Mouse (Mus musculus) urinary bladder, postnatal 25 days (tissue): ENCODE results near the gene Il22ra1.

Experiments used
- DNase-seq: peaks from one replicate; pipeline ENCODE4 v3.0.0; 2022; ENCODE audit warnings: low spot score

Il22ra1 gene

DNA sequence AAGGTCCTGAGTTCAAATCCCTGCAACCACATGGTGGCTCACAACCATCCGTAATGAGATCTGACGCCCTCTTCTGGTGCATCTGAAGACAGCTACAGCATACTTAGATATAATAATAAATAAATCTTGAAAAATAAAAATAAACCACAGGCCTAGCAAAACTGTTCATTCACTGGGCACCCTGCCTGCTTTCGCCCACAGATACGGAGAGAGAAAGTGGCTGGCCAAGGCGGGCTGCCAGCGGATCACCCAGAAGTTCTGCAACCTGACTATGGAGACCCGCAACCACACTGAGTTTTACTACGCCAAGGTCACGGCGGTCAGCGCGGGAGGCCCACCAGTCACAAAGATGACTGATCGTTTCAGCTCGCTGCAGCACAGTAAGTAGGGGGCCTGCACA, 5.9 kb downstream of the Il22ra1 start:
- no peak for DNase-seq

- DNase-seq: no peak
Measured at GRCm38 (mm10) chr4:135736903-135737302, 8.9 kb downstream of the Il22ra1 start.

- DNase-seq: no peak
Measured at GRCm38 (mm10) chr4:135738237-135738636, 10.3 kb downstream of the Il22ra1 start.

GRCm38 (mm10) chr4:135739148-135739547, 11.2 kb downstream of the Il22ra1 start:
- no peak for DNase-seq

DNA sequence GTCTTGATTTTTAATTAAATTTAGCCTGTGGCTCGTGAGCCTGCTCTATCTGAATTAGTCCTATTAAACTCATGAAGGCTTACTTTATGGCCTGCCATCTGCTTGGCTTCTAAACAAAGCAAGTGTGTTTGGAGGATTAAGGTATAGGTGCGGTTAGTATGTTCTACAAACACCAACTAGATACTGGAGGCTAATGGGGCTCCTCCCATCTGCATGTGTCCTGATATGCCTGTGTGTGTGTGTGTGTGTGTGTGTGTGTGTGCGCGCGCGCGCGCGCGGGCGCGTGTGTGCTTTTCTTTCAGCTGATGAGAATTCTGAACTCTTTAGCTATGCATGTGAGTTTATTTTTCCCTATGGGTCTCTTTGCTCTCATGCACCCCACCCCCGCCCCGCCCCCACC, 11.7 kb downstream of the Il22ra1 start:
- DNase-seq: no peak

- no peak for DNase-seq
Measured at GRCm38 (mm10) chr4:135743520-135743919, 15.5 kb downstream of the Il22ra1 start.

DNA sequence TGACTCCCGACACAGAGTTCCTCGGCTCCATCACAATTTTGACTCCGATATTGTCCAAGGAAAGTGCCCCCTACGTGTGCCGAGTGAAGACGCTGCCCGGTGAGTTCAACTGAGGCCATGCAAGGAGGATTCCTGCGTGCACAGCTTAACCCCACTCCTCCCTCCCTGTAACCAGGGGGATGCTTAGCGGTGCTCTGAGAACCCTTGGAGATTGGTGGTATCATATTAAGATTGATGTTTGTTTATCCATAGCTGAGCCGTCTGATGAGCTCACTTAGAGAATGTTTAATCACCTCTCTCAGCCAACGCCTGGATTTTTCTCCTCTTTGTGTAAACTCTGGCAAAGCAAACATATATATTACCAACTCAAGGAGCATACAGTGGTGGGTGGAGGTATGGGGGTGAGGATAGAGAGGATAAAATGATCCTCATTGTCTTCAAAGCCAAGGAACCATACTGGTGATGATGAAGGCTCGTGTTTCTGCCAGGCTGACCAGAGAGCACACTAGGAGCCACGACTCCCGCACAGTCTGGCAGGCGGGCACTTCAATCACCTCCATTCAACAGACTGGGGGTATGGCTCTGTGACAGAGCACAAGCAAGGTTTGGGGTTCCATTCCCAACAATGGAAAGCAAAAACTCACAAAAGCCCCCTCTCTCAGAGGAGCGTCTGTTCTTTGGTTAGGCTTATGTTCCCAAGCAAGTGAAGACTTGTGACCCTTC, 16.9 kb downstream of the Il22ra1 start:
- DNase-seq: no peak

DNA sequence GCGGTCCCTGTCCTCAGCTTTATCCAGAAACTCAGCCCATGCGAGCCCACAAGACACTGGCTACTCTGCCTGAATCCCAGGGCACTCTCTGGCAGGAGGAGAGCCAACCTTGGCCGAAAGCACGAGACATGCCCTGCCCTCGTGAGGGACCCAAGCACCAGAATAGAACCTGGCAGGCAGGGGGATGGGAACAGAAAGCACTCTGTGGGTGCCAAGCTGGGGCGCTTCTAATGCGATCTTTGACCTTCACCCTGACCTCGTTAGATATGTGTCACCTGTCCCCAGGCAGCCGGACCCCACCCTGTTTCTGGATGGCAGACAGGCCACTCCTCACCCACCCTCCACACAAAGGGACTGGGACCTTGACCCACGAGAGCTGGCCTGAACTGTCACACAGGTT, 17.6 kb downstream of the Il22ra1 start:
- no peak for DNase-seq

GRCm38 (mm10) chr4:135750896-135751295, 22.9 kb downstream of the Il22ra1 start:
- DNase-seq: no peak

DNA sequence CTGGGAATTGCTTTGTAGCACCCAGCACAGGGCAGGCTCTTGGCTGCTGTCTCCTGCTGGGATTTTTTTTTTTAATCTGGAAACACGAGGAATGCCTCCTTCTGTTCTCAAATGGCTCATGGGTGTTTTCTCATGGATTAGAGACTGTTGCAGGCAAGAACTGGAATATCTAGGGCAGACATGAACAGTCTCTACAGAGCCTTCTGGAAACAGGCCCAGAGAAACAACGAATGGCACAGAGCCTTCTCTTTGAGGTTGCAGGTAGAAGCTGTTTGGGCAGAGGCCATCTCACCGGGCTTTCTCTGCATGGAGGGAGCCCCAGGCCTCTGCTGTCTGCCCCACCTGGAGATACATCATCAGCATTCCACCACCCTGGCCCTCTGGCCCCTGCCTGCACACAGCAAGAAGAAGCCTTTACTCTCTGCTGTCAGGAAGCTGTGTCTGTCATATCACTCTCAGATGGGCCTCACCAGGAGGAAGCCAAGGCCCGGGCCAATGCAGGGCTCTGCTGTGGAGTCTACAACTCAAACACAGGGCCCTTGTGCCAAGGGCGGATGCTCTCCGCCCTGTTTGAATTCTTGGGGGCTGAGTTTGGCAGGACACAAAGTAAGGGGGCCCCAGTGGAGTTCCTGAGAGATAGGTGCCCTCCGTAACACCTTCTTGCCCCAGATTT, 24.3 kb downstream of the Il22ra1 start:
- no peak for DNase-seq

DNA sequence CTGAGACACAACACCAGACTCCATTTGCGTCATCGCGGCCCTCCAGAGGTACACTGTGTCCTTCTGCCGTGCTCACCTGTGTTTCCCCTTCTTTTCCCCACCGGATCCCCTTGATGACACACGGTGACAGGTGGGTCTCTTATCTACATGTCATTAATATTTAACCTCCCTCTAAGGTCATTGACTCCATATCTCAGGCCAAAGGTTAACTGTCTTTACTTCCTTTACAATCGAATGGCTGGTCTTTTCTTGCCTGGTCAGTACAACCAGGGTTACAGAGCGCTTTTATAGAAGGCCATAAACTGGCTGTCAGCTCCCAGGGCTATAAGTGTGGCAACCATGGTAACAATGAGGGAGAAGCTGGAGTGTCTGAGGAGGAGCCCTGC, 24.8 kb downstream of the Il22ra1 start:
- no peak for DNase-seq

DNA sequence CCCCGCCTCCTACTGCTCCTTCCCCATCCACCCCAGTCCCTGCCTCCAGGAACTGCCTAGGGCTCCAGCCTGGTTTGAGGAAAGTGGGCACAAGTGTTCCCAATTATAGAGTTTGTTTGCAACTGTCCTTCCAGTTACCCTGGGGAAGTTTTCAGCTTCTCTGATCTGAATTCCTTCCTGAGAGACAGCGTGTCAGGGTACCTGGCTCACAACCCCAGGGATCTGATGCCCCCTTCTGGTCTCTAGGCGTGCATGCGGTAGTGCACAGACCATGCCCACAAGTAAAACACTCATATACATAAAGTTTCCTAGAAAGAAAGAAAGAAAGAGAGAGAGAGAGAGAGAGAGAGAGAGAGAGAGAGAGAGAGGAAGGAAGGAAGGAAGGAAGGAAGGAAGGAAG, 30.4 kb downstream of the Il22ra1 start:
- no peak for DNase-seq

DNA sequence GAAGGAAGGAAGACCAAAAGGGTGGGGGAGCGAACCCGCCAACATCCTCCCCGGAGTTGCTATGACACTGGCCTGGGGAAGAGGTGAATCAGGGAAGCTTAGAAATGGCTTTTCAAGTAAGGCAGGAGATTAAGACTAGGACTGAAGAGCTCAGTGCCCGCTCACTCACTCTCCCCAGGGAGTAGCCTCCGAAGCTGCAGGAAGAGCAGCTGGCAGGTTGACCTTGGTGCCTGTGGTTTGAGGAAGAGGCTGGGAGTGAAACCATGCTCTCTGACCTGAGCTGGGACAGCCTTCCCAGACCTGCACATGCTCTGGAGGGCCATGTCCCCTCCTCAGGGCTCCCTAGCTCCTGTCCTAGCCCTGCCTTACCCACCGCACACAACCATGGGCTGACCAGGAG, 30.9 kb downstream of the Il22ra1 start:
- no peak for DNase-seq

DNA sequence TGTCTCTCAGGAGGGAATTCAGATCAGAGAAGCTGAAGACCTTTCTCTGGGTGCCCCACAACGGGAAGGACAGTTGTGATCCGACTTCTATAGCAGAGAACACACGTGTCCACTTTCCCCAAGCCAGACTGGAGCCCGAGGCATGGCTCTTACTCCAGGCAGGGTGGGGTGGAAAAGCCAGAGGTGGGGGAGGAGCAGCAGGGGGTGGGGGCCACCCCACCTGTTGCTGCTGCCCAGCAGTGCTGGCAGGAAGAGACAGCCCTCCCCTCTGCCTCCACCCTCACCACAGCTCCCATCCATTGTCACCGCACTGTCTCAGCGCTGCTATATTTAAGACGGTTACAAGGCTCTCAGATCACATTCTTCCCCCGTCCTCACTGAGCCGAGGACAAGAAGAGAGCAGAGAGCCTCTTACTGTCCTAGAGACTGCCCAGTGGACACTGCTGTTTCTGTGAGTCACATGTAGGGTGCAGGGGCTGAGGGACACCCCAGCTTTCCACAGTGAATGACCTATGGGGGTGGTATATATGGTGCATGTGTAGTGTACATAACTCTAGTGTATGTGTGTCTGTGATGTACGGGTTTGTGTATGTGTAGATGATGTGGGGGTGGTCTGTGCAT, 31.5 kb downstream of the Il22ra1 start, which contains the start of gene Myom3:
Myom3 (plus strand) TSS at position 360 of the 621 bp plus-strand sequence.
- DNase-seq: no peak

- DNase-seq: no peak
Measured at GRCm38 (mm10) chr4:135761048-135761447, 33.1 kb downstream of the Il22ra1 start.

- no peak for DNase-seq
Measured at GRCm38 (mm10) chr4:135761569-135761968, 33.6 kb downstream of the Il22ra1 start.

DNA sequence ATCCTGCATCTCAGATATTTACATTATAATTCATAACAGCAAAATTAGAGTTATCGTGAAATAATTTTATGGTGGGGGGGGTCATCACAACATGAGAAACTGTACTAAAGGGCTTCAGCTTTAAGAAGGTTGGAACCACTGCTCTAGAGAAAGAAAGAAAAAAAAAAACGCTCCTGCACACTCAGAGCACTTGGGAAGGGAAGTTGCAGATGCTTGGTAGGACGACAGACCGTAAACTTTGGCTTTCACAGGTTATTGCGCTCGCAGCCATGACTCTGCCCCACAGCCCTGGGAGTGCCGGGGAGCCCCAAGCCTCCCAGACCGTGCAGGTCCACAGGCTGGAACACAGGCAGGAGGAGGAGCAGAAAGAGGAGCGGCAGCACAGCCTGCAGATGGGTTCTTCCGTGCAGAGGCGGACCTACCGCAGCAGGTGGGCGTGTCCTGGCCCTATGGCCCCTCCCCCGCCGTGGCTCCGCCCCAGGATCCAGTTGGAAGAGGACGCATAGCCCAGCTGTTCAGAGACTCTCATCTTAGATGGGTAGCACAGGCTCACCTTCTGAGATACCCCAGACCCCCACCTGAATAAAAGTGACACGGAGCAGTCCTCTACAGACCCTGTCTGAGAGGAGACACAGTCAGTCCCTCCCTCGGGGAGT, 34.4 kb downstream of the Il22ra1 start:
- peak; percentile 59 for DNase-seq

DNA sequence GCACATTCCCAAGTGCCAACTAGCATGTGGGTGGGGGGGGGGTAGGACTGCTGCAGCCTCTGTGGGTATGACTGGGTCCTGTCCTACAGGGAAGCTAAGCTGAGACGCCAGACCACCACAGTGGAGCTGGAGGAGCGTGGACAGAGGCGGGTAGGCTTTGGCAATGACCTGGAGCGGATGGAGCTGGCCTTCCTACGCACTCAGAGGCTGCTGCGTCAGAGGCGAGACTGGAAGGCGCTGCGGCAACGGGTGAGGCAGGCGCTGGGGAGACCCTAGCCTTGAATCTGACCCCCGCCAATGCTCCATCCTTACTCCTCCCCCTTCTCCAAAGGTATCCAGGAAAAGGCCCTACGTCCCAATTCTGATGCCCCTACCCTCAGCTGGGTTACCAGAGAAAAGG, 36.7 kb downstream of the Il22ra1 start:
- DNase-seq: no peak

DNA sequence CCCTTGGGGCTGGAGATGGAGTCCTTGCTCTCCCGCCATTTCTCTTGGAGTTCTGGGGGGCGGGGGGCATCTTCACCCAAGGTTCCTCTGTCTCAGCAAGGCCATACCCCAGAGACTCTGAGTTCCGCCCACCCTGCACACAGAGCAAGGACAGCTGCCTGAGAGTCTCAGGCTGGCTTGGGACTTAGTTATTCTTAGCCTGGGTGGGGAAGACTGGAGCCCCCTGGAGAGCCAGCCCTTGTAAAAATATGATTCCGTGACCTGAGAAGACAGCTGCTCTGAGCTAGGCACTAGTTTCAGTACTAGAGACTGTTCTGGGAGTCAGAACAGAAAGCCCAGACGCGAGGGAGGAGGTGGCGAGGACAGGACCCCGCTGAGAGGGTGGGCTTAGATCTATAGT, 37.7 kb downstream of the Il22ra1 start:
- no peak for DNase-seq

GRCm38 (mm10) chr4:135766976-135767375, 39.0 kb downstream of the Il22ra1 start:
- no peak for DNase-seq

GRCm38 (mm10) chr4:135768572-135769526, 40.9 kb downstream of the Il22ra1 start:
- peak; percentile 42 for DNase-seq
